Mouse (Mus musculus) lung, postnatal 0 days (tissue): ENCODE measurements around the gene Tbx3.

Source experiments
- CTCF ChIP-seq: IDR thresholded peaks from 2 replicates; pipeline ENCODE4 v1.5.1; 2016; ENCODE audit warnings: antibody characterized with exemption, mild to moderate bottlenecking
- EP300 ChIP-seq: IDR thresholded peaks from 2 replicates; pipeline ENCODE4 v1.6.1; 2016; ENCODE audit warnings: antibody characterized with exemption, mild to moderate bottlenecking, control low read depth

DNA sequence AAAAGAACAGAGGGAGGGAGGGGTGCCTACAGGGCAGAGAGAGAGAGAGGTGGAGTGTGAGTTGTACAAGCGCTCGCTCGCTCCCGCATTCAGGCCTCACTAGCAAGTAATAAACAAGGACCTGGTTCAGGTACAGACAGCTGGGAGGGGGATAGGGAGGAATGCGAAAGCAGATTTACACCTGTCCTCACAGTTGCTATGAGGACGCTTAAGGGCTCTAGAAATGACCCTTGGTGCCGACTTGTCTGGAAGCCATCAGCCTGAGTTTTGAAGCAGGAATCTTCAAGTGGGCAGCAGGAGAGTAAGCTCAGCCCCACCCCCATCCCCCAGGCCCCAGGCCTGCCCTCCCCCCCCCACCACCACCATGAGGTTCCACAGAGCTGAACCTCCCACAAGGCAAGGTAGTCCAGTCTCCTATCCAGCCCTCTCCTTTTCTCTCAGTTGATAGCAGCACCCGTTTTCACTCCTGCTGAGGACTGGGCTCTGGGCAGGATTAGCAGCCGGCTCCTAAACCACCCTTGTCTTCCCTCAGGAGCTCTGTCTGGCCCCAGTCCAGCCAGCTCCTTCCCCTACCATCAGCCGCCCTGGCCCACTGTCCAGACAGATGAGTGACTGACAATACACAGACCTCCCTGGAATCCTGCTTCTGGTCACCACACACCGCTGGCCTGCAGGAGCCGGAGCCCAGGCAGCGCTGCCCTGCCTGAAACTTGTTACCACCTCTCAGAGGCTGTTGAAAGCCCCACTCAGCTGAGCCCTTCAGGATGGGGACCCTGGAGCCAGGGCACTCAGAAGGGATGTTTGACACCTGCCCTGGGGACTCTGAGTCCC lies 19.1 kb upstream of the Tbx3 start:
- no peak for TF ChIP-seq CTCF
- peak; percentile 80 for TF ChIP-seq EP300
